ENCODE assay signal across 28 mouse cellular contexts in the genomic region with DNA sequence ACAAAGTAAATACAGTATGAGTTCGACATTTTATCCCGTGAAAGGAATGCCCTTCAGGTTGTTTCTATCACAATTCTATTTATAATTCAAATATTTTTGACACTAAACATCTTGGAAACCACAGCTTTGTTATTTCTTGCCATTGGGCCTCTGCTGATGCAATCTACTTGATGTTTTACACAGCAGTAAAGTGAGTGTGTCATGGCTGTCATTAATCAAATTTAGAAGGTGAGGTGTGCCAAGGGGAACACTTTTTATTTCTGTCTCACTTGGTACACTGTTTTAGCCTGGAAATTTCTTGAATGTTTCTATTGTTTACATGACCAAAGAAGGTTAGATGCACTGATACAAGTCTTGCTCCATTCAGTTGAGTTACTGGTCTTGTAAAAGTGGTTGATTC.
DNase-seq lines count a peak whose midpoint lies in the region; ATAC-seq lines count a peak whose summit lies in the region.
"Had no signal": no experiment of that assay in that cellular context is flagged by ENCODE, and none has a peak within 500 bp of the region (broad histone marks: within the 10 kb centered on the region; RNA-seq: fewer than 3 reads in every experiment).

No protein-coding gene starts in this region.

- H3K4me1 ChIP-seq in hindbrain, embryonic 16.5 days (ENCODE audit: control insufficient read depth, insufficient read depth, low read depth, low read length) = no peaks in the 10 kb centered on the region
- H3K4me1 ChIP-seq: embryonic facial prominence, embryonic 12.5 days; embryonic facial prominence, embryonic 15.5 days; forebrain, embryonic 10.5 days; forebrain, embryonic 13.5 days; heart, embryonic 10.5 days; heart, embryonic 13.5 days had no signal

- DNase-seq in 3T3-L1 (ENCODE audit: low read depth, low spot score) (peak; percentile 90), MN1 (ENCODE audit: low spot score) (peak; percentile 50)
- DNase-seq in fibroblast of lung, adult 2 months (ENCODE audit: low read depth) = peak; percentile 22
- DNase-seq in ovary, adult 18-20 months (ENCODE audit: low spot score) = no peak
- DNase-seq in kidney, adult 9 months = no peak
- DNase-seq: adrenal gland, postnatal 10 days; adrenal gland, postnatal 36 days; B cell, adult 2 months; cerebellum, adult 18-20 months; cerebellum, adult 9-11 months; cerebellum, postnatal 25 days; gastrocnemius, postnatal 10 days; gastrocnemius, postnatal 36 days; heart, adult 2 months; heart, postnatal 14 days; heart, postnatal 4 days had no signal

- WGBS in hindbrain, embryonic 16.5 days = 90% methylated on average over 2 of the region's 2 CpGs

- H3K9ac ChIP-seq in hindbrain, embryonic 16.5 days (ENCODE audit: low read depth, low read length) = no peak overlapping the region
- H3K9ac ChIP-seq: embryonic facial prominence, embryonic 12.5 days; embryonic facial prominence, embryonic 15.5 days; forebrain, embryonic 13.5 days; heart, embryonic 13.5 days; hindbrain, embryonic 14.5 days had no signal

- H3K27ac ChIP-seq in hindbrain, embryonic 16.5 days (ENCODE audit: low read depth, low read length) = no peak overlapping the region
- H3K27ac ChIP-seq: embryonic facial prominence, embryonic 12.5 days; embryonic facial prominence, embryonic 15.5 days; forebrain, embryonic 10.5 days; forebrain, embryonic 13.5 days; heart, adult 2 months; heart, embryonic 10.5 days; heart, embryonic 13.5 days; hindbrain, embryonic 14.5 days had no signal

- no peak for ATAC-seq in hindbrain, embryonic 16.5 days
- ATAC-seq: forebrain, embryonic 13.5 days; forebrain, embryonic 16.5 days had no signal

- no peaks in the 10 kb centered on the region for H3K27me3 ChIP-seq in hindbrain, embryonic 16.5 days (replicated peaks; ENCODE audit: control insufficient read depth, insufficient read depth, low read length)
- H3K27me3 ChIP-seq: CH12.LX; embryonic facial prominence, embryonic 12.5 days; embryonic facial prominence, embryonic 15.5 days; forebrain, embryonic 13.5 days; heart, embryonic 13.5 days had no signal

- no peaks in the 10 kb centered on the region for H3K9me3 ChIP-seq in hindbrain, embryonic 16.5 days (ENCODE audit: control insufficient read depth, low read length)
- H3K9me3 ChIP-seq: embryonic facial prominence, embryonic 15.5 days; forebrain, embryonic 13.5 days; heart, embryonic 10.5 days had no signal

- H3K4me3 ChIP-seq in hindbrain, embryonic 16.5 days (ENCODE audit: low read length) = no peak overlapping the region
- H3K4me3 ChIP-seq: embryonic facial prominence, embryonic 12.5 days; embryonic facial prominence, embryonic 15.5 days; erythroblast, embryonic 14.5 days; forebrain, embryonic 10.5 days; forebrain, embryonic 13.5 days; heart, adult 2 months; heart, embryonic 10.5 days; heart, embryonic 13.5 days had no signal

- no peak overlapping the region for H3K4me2 ChIP-seq in hindbrain, embryonic 16.5 days (ENCODE audit: low read length)
- H3K4me2 ChIP-seq: embryonic facial prominence, embryonic 12.5 days; embryonic facial prominence, embryonic 15.5 days; forebrain, embryonic 13.5 days; heart, embryonic 13.5 days; hindbrain, embryonic 14.5 days had no signal

- no peaks in the 10 kb centered on the region for H3K36me3 ChIP-seq in hindbrain, embryonic 16.5 days (ENCODE audit: control insufficient read depth, insufficient read depth, low read length)
- H3K36me3 ChIP-seq: embryonic facial prominence, embryonic 12.5 days; embryonic facial prominence, embryonic 15.5 days; forebrain, embryonic 10.5 days; G1E; heart, embryonic 10.5 days; heart, embryonic 13.5 days had no signal

Comparison
In these comparisons a context has a peak if more than half of its experiments do, and no peak if none do; other contexts are left out.
1. DNase-seq: peak in 3T3-L1 (single experiment), MN1 (single experiment) and fibroblast of lung, adult 2 months (single experiment); none in ovary, adult 18-20 months (single experiment) and kidney, adult 9 months (single experiment).